Mouse (Mus musculus) embryo, embryonic 11 days (tissue): ENCODE measurements at regions not wholly inside any gene's neighbourhood (a gene's known extent, or its start where the extent isn't known, plus 50 kb on each side); places are given as distances from the start of the nearest gene placed in this dataset.
A peak's percentile ranks its signal among the peaks of the same experiment; 100 is the strongest.

Experiments
- DNase-seq: peaks from one replicate; pipeline ENCODE4 v3.0.0-alpha.2; 2015

GRCm38 (mm10) chr16:24090981-24091380 lies 102.3 kb upstream of the Bcl6 start:
- no peak for DNase-seq

DNA sequence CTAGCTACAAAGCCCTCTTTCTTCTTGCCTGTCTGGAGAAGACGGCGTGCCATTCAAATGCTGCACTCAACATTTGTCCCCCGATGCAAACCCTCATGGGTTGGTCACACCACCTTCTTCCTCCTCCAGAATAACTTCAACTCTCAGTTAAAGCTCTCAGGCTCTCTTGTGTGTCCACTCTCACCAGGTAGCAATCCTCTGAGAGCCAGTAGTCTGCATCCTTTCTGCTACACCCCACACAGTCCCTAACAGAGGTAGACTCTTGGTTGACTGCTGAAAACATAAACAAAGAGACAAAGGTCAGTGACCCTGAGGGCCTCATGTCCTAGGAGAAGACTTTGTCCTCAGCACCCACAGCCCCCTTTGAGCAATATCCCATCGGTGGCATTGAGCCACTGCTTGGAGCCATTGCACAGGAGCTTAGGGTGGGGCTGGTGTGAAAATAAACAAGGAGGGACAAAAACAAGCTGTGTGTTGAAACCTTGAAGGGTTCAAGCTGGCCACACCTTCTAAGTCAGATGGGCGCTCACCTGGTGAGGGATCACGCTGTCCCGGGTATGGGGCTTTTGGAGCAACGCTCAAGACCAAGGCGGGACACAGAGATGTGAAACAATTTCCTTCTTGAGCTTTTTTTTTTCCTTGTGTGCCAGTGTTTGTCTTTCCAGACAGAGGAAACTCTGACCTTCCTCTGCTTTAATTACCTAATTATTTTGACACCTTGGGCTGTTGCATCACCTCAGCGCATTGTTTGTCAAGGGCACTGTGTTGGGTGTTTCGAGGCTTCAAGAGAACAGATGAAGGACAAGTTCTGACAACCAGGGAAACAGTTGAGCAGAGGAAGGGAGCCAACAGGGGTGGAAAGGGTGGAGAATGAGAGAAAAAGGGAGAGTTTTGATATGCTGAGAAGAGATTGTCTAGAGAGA lies 101.4 kb upstream of the Bcl6 start:
- DNase-seq: no peak

GRCm38 (mm10) chr16:24083966-24084365 lies 95.3 kb upstream of the Bcl6 start:
- no peak for DNase-seq

DNA sequence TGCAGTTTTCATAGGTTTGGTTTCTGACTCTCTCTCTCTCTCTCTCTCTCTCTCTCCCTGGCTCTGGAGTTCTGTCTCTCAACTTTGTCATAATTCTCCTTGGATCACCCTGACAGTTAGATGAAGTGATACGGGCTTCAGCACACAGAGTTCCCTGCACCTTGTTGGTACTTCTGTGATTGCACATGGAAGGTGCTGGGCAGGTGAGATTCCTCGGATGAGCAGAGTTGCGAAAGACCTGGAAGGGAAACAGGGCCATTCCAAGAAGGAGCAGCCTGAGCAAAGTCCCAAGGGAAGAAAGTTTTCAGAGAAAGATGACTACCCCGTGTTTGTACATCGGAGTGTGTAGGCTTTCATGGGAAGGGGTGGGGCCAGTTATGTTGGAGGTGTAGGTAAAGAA lies 91.8 kb upstream of the Bcl6 start:
- DNase-seq: no peak

- no peak for DNase-seq
These were observed 90.0 kb upstream of the Bcl6 start for GRCm38 (mm10) chr16:24078622-24079021.

DNA sequence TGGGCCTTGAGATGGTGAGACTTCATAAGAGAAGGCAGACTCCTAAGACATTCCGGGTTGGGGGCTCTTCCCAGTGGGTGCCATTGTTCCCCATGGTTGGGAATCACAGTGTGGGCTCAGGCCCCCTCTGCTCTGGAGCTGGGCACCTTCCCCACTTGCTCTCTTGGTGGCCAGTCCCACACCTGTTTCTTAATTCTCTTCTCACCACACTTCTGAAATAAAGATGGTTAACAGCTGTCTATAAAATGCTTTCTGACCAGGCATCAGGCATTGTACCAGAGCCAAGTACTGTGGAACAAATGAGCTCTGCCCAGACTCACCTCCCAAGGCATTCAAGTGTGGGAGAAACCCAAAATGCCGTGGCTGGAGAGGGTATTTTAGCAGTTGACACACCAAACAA lies 88.8 kb upstream of the Bcl6 start:
- DNase-seq: no peak

DNA sequence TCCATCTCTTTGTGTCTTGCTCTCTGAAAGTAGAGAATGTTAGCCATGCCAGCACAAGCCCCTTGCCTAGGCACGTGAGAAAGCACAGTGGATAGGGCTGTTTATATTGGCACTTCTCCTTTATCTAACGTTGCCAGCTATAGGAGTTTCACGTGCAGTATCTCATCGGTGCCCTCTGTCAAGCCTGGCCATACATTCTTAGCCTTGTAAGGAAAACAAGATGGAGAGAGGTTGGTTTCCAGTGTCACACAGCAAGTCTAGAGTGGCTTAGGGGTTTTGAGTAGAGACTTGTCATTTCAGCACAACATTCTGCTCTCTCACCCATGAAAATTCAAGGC lies 88.1 kb upstream of the Bcl6 start:
- no peak for DNase-seq

GRCm38 (mm10) chr16:24076109-24076798 lies 87.6 kb upstream of the Bcl6 start:
- DNase-seq: no peak

GRCm38 (mm10) chr16:24073613-24074244 lies 85.1 kb upstream of the Bcl6 start:
- DNase-seq: no peak

DNA sequence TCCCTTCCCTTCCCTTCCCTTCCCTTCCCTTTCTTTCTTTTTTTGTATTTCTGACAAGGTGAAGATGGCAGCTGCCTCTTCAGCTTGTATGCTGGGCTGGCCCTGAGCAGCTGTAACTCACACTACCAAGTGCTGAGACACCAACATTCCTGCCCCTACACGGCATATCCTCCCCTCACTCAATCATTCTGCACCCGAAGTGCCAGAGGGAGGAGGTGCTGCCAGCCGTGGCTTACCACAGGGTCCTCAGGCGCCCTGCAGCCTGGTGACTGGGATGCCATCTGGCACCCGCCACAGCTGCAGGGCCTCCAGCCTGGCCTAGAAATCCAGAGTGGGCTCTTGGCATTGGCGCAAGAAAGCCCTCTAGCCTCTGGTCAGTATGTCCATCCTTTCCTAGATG lies 84.4 kb upstream of the Bcl6 start:
- no peak for DNase-seq

DNA sequence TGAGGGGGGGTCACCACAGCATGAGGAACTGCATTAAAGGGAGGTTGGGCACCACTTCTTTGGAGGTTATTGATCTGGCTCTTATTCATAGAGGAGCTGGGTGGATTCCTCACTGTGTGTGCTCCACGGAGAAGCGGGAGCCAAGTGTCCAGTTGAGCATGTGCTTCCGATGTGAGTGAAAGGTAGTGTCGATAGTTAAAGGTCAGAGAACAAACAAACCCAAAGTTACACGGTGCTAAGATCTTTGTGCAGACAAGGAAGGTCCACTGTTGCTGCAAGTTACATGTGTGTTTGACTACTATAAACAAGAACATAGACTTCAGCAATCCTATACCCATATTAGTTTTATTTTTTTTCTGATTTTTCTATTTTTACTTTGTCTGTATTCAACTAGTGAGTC lies 80.8 kb upstream of the Bcl6 start:
- DNase-seq: no peak

- DNase-seq: no peak
These were observed 79.7 kb upstream of the Bcl6 start for GRCm38 (mm10) chr16:24068250-24068813.

DNA sequence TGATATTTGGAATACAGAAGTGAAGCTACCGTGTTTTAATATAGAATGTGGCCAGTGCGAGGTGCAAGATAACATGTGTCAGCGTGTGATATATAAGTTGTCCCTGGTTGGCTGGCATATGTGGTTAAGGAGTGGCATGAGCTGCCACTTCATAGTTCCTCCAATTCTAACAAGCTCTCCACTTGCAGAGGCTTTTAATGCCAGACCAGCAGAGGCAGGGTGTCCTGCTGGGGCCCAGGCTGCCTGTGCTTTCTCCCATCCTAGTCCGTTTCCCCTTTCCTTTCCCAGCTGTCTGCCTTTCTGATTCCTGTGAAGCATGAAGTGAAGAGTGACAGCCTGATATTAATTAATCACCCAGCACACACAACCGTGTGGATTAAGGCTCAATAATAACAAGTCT lies 73.7 kb upstream of the Bcl6 start:
- DNase-seq: no peak

DNA sequence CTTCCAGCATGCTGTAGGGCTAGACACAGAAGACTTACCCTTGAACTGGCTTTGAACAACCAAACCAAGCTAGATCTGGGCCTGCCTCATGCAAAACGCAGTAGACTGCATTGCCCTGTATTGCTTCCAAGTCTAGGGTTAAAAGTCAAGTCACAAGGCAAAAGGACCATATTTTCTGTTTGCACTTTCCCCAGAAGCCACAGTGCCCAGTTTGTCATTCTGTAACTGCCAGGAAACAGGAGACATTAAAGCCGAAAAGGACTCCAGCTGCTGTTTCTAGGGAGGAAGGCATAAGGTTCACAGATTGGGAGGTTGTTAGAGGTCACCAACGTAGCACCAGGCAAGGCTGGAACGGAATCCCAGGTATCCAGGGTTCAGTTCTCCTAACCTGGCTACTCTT lies 72.8 kb upstream of the Bcl6 start:
- peak; percentile 12 for DNase-seq

DNA sequence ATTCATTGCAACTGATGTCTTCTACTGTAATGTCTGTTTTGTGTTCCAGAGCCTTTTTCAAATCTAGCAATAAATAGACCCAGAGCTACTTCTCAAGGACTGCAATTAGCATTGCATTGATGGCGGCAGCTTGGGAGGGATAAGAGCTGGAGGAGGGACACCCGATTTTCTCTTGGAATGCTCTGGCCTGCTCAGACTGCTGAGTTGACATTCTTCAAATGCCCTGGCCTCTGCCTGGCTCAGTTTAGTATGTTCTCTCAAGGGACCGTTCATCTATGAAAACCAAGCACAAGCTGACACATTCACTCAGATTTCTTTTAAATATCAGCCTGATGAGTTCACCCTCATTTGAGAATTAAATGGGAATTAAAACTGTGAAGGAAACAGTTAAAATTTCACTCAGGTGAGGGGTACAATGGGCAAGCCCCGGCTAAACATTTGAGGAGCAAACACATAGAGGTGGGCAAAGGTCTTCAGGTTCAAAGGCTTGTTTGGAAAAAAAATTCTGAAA lies 70.5 kb upstream of the Bcl6 start:
- DNase-seq: no peak

GRCm38 (mm10) chr16:24056885-24057531 lies 68.4 kb upstream of the Bcl6 start:
- no peak for DNase-seq

GRCm38 (mm10) chr16:24056123-24056884 lies 67.7 kb upstream of the Bcl6 start:
- DNase-seq: no peak

- no peak for DNase-seq
These were observed 65.6 kb upstream of the Bcl6 start for GRCm38 (mm10) chr16:24054293-24054692.

- DNase-seq: no peak
These were observed 64.8 kb upstream of the Bcl6 start for GRCm38 (mm10) chr16:24053403-24053802.

GRCm38 (mm10) chr16:24050856-24051640 lies 62.4 kb upstream of the Bcl6 start:
- no peak for DNase-seq

DNA sequence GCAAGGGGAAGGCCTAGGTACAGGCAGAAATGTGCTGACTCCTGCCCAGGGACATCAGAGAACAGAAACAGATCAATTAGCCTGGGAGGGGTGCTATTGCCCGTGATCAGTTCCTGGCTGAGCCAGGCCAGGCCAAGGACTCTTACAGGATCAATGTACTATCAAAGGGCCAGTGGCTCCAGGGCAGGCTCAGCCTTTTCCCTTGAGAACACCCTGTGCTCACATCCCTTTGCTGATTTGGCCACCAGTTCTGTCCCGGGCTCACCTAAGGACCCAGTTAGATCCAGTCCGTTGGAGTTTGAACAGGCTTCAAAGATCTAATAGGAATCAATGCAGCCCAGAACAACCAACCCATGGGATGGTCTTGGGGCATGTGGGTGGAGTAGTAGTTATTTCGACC lies 55.1 kb upstream of the Bcl6 start:
- DNase-seq: no peak
